Mouse (Mus musculus) C2C12 (cell line): ENCODE data around the gene Yipf1.

ENCODE experiments used
- CTCF ChIP-seq: IDR thresholded peaks from one replicate; pipeline ENCODE4 v1.5.1; 2011; ENCODE audit not compliant: control insufficient read depth, insufficient read depth, insufficient read length
- MAX ChIP-seq: IDR thresholded peaks from one replicate; pipeline ENCODE4 v1.6.1; 2011; ENCODE audit warnings: mild to moderate bottlenecking, control low read depth
- USF1 ChIP-seq: IDR thresholded peaks from one replicate; pipeline ENCODE4 v1.6.1; 2011; ENCODE audit warnings: low read depth, mild to moderate bottlenecking, control low read depth, moderate library complexity

DNA sequence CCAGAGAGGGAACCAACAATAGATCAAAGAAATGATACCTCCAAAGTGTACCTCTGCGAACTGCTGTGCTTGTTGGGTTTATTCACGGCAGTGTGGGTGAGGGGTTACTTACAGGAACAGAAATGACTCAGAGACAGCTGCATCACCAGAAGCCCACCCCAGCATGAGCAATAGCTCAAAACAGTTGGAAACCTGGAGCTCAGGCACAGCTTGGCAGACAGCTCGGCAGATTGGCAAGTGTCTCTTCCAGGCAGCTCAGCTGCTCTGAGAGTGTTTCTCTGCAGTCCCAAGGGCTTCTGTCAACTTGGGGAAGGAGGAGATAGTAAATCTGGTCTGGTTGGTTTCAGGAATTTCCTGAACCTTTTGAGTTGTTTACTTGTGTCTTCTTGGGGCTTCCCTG is 44.3 kb downstream of the Yipf1 start:
- no peak for TF ChIP-seq CTCF
- no peak for TF ChIP-seq USF1
- TF ChIP-seq MAX = no peak
